Mouse (Mus musculus): Measurements from ENCODE around the gene Jakmip3. TPM values are rescaled to one million over a fixed set of nuclear protein-coding genes. Genes with fewer than 3 reads are reported as not detected.

Gene Jakmip3
- total and polyA plus RNA-seq, 3 experiments: 0.11 TPM; not detected in 2

DNA sequence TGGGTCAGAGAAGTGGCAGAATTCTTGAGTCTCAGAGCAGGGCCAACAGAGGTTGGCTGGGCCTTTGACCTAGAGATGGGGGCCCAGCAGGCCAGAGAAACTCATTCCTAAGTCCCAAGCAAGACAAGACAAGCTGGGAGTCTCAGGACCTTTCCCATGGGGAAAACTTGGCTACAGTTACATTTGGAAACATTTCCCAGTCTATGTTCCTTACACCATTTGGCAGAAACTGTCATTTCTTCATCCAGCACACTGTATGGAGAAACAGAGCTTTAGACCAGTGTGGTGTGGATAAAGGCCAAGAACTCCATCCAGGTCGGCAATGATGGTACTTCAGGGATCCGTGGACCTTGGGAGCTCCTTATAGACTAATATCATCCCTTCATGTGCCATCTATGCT, 71.1 kb downstream of the Jakmip3 start:
- TF ChIP-seq GATA2 (IDR thresholded peaks at IDR 0.05; ENCODE audit: borderline replicate concordance, low read depth, low read length): no peak
- no peak for TF ChIP-seq CTCF (IDR thresholded peaks at IDR 0.05; ENCODE audit: low read depth, low read length)
- TF ChIP-seq TAL1 (conservative IDR thresholded peaks at IDR 0.05; ENCODE audit: low read depth, low read length): no peak
- no peak for TF ChIP-seq POLR2AphosphoS5 (IDR thresholded peaks at IDR 0.05; ENCODE audit: insufficient replicate concordance, low read depth, low read length)
- TF ChIP-seq GATA1 (IDR thresholded peaks at IDR 0.05; ENCODE audit: borderline replicate concordance, low read length): no peak
- H3K4me1 ChIP-seq (ENCODE audit: insufficient read depth, low read depth, low read length): no peaks in the 10 kb centered on the region
- H3K36me3 ChIP-seq (replicated peaks): no peaks in the 10 kb centered on the region
- DNase-seq (ENCODE audit: low spot score) (no peak), ATAC-seq (ENCODE audit: extremely low read depth, insufficient number of reproducible peaks, low FRiP score, poor library complexity, severe bottlenecking) (no peak)
- peaks cover 39% of the 10 kb centered on the region for H3K9me3 ChIP-seq (replicated peaks)
- H3K4me3 ChIP-seq (ENCODE audit: low read depth, low read length): no peak overlapping the region
- no peaks in the 10 kb centered on the region for H3K27me3 ChIP-seq (ENCODE audit: insufficient read depth, low read length)

- ATAC-seq (ENCODE audit: extremely low read depth, insufficient number of reproducible peaks, low FRiP score, poor library complexity, severe bottlenecking): no peak
- H3K9me3 ChIP-seq (replicated peaks): peaks cover 41% of the 10 kb centered on the region
- TF ChIP-seq CTCF (IDR thresholded peaks at IDR 0.05; ENCODE audit: low read depth, low read length) (no peak), GATA2 (IDR thresholded peaks at IDR 0.05; ENCODE audit: borderline replicate concordance, low read depth, low read length) (no peak), POLR2AphosphoS5 (IDR thresholded peaks at IDR 0.05; ENCODE audit: insufficient replicate concordance, low read depth, low read length) (no peak), GATA1 (IDR thresholded peaks at IDR 0.05; ENCODE audit: borderline replicate concordance, low read length) (no peak), TAL1 (conservative IDR thresholded peaks at IDR 0.05; ENCODE audit: low read depth, low read length) (no peak)
- H3K4me3 ChIP-seq (ENCODE audit: low read depth, low read length): no peak overlapping the region
- H3K27me3 ChIP-seq (ENCODE audit: insufficient read depth, low read length): no peaks in the 10 kb centered on the region
- no peaks in the 10 kb centered on the region for H3K36me3 ChIP-seq (replicated peaks)
- H3K4me1 ChIP-seq (ENCODE audit: insufficient read depth, low read depth, low read length): no peaks in the 10 kb centered on the region
- DNase-seq (ENCODE audit: low spot score): no peak
Observed at GRCm38 (mm10) chr7:139012767-139013369, 72.3 kb downstream of the Jakmip3 start.

DNA sequence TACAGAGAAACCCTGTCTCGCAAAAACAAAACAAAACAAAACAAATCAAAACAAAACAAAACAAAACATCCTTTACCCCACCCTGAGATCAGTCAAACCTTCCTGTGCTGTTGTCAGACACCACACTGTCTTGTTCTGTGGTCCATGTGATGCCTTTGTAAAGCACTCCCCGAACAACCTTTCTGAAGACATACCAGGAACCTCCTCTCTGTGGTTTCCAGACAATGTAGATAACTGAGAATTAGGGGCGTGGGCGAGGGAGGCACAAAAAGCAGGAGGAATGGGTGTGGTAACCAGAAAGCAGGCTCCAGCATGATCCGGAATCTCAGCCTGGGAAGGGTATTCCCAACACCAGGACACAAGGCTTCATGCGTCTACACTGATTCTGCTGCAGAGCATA, 74.6 kb downstream of the Jakmip3 start:
- H3K36me3 ChIP-seq (replicated peaks): no peaks in the 10 kb centered on the region
- no peak overlapping the region for H3K4me3 ChIP-seq (ENCODE audit: low read depth, low read length)

GRCm38 (mm10) chr7:139016288-139016687, 75.8 kb downstream of the Jakmip3 start:
- H3K4me1 ChIP-seq (ENCODE audit: insufficient read depth, low read depth, low read length): no peaks in the 10 kb centered on the region; the same call in 1 of the 2 replicates
- H3K4me3 ChIP-seq (ENCODE audit: low read depth, low read length): no peak overlapping the region
- TF ChIP-seq GATA2 (IDR thresholded peaks at IDR 0.05; ENCODE audit: borderline replicate concordance, low read depth, low read length) (no peak), CTCF (IDR thresholded peaks at IDR 0.05; ENCODE audit: low read depth, low read length) (no peak), TAL1 (conservative IDR thresholded peaks at IDR 0.05; ENCODE audit: low read depth, low read length) (no peak)
- peaks cover 46% of the 10 kb centered on the region for H3K9me3 ChIP-seq (replicated peaks)
- ATAC-seq (ENCODE audit: extremely low read depth, insufficient number of reproducible peaks, low FRiP score, poor library complexity, severe bottlenecking) (no peak), DNase-seq (ENCODE audit: low spot score) (no peak)
- H3K36me3 ChIP-seq (replicated peaks): no peaks in the 10 kb centered on the region
- no peaks in the 10 kb centered on the region for H3K27me3 ChIP-seq (ENCODE audit: insufficient read depth, low read length)

More for the DNA sequence above, 74.6 kb downstream of the Jakmip3 start:
- Histone ChIP-seq H3K4me1 (ENCODE audit: insufficient read depth, low read depth, low read length) (no peaks in the 10 kb centered on the region), H3K27me3 (ENCODE audit: insufficient read depth, low read length) (no peaks in the 10 kb centered on the region), H3K9me3 (replicated peaks) (peaks cover 35% of the 10 kb centered on the region)
- no peak for ATAC-seq (ENCODE audit: extremely low read depth, insufficient number of reproducible peaks, low FRiP score, poor library complexity, severe bottlenecking)
- no peak for TF ChIP-seq POLR2AphosphoS5 (IDR thresholded peaks at IDR 0.05; ENCODE audit: insufficient replicate concordance, low read depth, low read length)
- no peak for TF ChIP-seq TAL1 (conservative IDR thresholded peaks at IDR 0.05; ENCODE audit: low read depth, low read length)
- no peak for TF ChIP-seq GATA2 (IDR thresholded peaks at IDR 0.05; ENCODE audit: borderline replicate concordance, low read depth, low read length)
- TF ChIP-seq GATA1 (IDR thresholded peaks at IDR 0.05; ENCODE audit: borderline replicate concordance, low read length): no peak
- no peak for TF ChIP-seq CTCF (IDR thresholded peaks at IDR 0.05; ENCODE audit: low read depth, low read length)
- DNase-seq (ENCODE audit: low spot score): no peak

DNA sequence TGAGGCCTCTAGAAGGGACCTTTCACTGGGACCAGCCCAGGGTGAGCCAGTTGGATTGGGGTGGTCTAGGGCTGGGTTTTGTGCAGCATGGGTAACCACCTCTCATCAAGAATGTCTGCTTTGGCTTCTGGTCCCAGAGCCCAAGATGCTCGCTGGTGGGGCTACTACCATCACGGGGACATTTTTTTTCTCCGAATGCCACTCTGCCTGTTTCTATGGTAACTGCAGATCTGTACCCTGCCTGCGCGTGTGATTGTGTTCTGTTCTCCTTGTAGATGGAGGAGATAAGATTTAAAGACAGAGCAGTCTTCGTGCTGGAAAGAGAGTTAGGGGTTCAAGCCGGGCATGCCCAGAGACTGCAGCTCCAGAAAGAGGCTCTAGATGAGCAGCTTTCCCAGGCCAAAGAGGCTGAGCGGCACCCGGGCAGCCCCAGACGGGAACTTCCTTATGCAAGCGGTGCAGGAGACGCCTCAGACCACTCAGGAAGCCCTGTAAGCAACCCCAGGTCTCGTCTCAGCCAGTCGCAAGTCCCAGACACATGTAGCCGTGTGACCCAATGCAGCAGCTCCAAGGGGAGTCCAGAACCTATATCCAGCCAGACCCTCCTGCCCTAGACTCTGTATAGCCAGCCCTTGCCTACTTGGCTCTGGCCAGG, 76.8 kb downstream of the Jakmip3 start:
- Histone ChIP-seq H3K36me3 (replicated peaks) (no peaks in the 10 kb centered on the region), H3K4me1 (ENCODE audit: insufficient read depth, low read depth, low read length) (no peaks in the 10 kb centered on the region; the same call in 1 of the 2 replicates), H3K4me3 (ENCODE audit: low read depth, low read length) (no peak overlapping the region), H3K9me3 (replicated peaks) (peaks cover 48% of the 10 kb centered on the region), H3K27me3 (ENCODE audit: insufficient read depth, low read length) (no peaks in the 10 kb centered on the region)
- DNase-seq (ENCODE audit: low spot score) (no peak), ATAC-seq (ENCODE audit: extremely low read depth, insufficient number of reproducible peaks, low FRiP score, poor library complexity, severe bottlenecking) (no peak)
- TF ChIP-seq TAL1 (conservative IDR thresholded peaks at IDR 0.05; ENCODE audit: low read depth, low read length): no peak
- no peak for TF ChIP-seq POLR2AphosphoS5 (IDR thresholded peaks at IDR 0.05; ENCODE audit: insufficient replicate concordance, low read depth, low read length)
- TF ChIP-seq CTCF (IDR thresholded peaks at IDR 0.05; ENCODE audit: low read depth, low read length): no peak
- no peak for TF ChIP-seq GATA2 (IDR thresholded peaks at IDR 0.05; ENCODE audit: borderline replicate concordance, low read depth, low read length)
- no peak for TF ChIP-seq GATA1 (IDR thresholded peaks at IDR 0.05; ENCODE audit: borderline replicate concordance, low read length)

DNA sequence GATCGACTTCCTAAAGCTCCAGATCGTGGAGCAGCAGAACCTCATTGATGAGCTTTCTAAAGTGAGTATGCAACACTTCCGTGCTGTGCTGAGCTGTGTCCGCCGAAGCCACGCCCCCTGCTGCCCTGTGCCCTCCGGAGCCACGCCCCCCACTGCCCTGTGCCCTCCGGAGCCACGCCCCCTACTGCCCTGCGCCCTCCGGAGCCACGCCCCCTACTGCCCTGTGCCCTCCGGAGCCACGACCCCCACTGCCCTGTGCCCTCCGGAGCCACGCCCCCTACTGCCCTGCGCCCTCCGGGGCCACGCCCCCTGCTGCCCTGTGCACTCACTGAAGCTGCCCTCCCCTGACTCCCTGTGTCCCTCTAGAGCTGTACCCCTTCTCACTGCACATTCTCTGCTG, 80.4 kb downstream of the Jakmip3 start:
- ATAC-seq (ENCODE audit: extremely low read depth, insufficient number of reproducible peaks, low FRiP score, poor library complexity, severe bottlenecking): no peak
- H3K4me1 ChIP-seq (ENCODE audit: insufficient read depth, low read depth, low read length): no peaks in the 10 kb centered on the region; the same call in 1 of the 2 replicates
- H3K27me3 ChIP-seq (ENCODE audit: insufficient read depth, low read length): no peaks in the 10 kb centered on the region
- no peaks in the 10 kb centered on the region for H3K36me3 ChIP-seq (replicated peaks)
- no peak overlapping the region for H3K4me3 ChIP-seq (ENCODE audit: low read depth, low read length)
- TF ChIP-seq CTCF (IDR thresholded peaks at IDR 0.05; ENCODE audit: low read depth, low read length) (no peak), POLR2AphosphoS5 (IDR thresholded peaks at IDR 0.05; ENCODE audit: insufficient replicate concordance, low read depth, low read length) (no peak), TAL1 (conservative IDR thresholded peaks at IDR 0.05; ENCODE audit: low read depth, low read length) (no peak), GATA1 (IDR thresholded peaks at IDR 0.05; ENCODE audit: borderline replicate concordance, low read length) (no peak), GATA2 (IDR thresholded peaks at IDR 0.05; ENCODE audit: borderline replicate concordance, low read depth, low read length) (no peak)
- peaks cover 58% of the 10 kb centered on the region for H3K9me3 ChIP-seq (replicated peaks)
- DNase-seq (ENCODE audit: low spot score): no peak
